Mouse (Mus musculus) hindbrain, embryonic 11.5 days (tissue): ENCODE measurements at regions not wholly inside any gene's neighbourhood (a gene's known extent, or its start where the extent isn't known, plus 50 kb on each side); places are given as distances from the start of the nearest gene placed in this dataset.

ENCODE experiments used
- ATAC-seq: fragments of 200-750 bp; cut with Nextera tagmentation; 2 replicates; pipeline ENCODE4 v1.8.0; 2017; ENCODE audit warnings: mild to moderate bottlenecking, moderate TSS enrichment, moderate library complexity; ENCODE audit not compliant: low FRiP score
- DNase-seq: peaks from one replicate; pipeline ENCODE4 v3.0.0-alpha.2; 2015; ENCODE audit warnings: low spot score
- H3K27ac ChIP-seq: fragments of 300-500 bp; sonication (generic); 2 replicates; pipeline ENCODE4 v1.5.1; 2014; ENCODE audit warnings: mild to moderate bottlenecking, low read depth, low read length
- H3K27me3 ChIP-seq: fragments of 300-500 bp; sonication (generic); 2 replicates; pipeline ENCODE4 v1.6.1; 2014; ENCODE audit warnings: mild to moderate bottlenecking, low read length, moderate library complexity, mixed read lengths; ENCODE audit not compliant: control insufficient read depth, insufficient read depth
- H3K36me3 ChIP-seq: fragments of 300-500 bp; sonication (generic); 2 replicates; pipeline ENCODE4 v1.6.1; 2014; ENCODE audit warnings: mild to moderate bottlenecking, low read length, moderate library complexity, mixed read lengths; ENCODE audit not compliant: control insufficient read depth, insufficient read depth
- H3K4me1 ChIP-seq: fragments of 300-500 bp; sonication (generic); replicated peaks from 2 replicates; pipeline ENCODE4 v1.6.1; 2014; ENCODE audit warnings: low read length, mixed read lengths; ENCODE audit not compliant: control insufficient read depth, insufficient read depth
- H3K4me2 ChIP-seq: fragments of 300-500 bp; sonication (generic); replicated peaks from 2 replicates; pipeline ENCODE4 v1.6.1; 2014; ENCODE audit warnings: mild to moderate bottlenecking, low read depth, low read length
- H3K4me3 ChIP-seq: fragments of 300-500 bp; sonication (generic); 2 replicates; pipeline ENCODE4 v1.5.1; 2014; ENCODE audit warnings: low read depth, low read length
- H3K9ac ChIP-seq: fragments of 300-500 bp; sonication (generic); 2 replicates; pipeline ENCODE4 v1.6.1; 2014; ENCODE audit warnings: low read depth, low read length
- H3K9me3 ChIP-seq: fragments of 300-500 bp; sonication (generic); 2 replicates; pipeline ENCODE4 v1.6.1; 2016; ENCODE audit warnings: low read length; ENCODE audit not compliant: control insufficient read depth
- WGBS: fragments of 180-500 bp; shearing (Covaris S2); extraction: QIAGEN DNeasy Blood & Tissue Kit; methylation state at CpG from one replicate; pipeline ENCODE4 v1.1.7; 2014; 5-methylcytosine and 5-hydroxymethylcytosine counted together

- no peaks in the 10 kb centered on the region for H3K27me3 ChIP-seq
- no peaks in the 10 kb centered on the region for H3K36me3 ChIP-seq
- ATAC-seq = no peak
- WGBS = 73% methylated on average over 4 of the region's 4 CpGs
- no peak overlapping the region for H3K9ac ChIP-seq
- H3K4me3 ChIP-seq = no peak overlapping the region
- DNase-seq = no peak
- no peaks in the 10 kb centered on the region for H3K9me3 ChIP-seq
- no peak overlapping the region for H3K4me2 ChIP-seq
- H3K27ac ChIP-seq = no peak overlapping the region
- no peaks in the 10 kb centered on the region for H3K4me1 ChIP-seq
These were observed 101.9 kb upstream of the Marcks start for GRCm38 (mm10) chr10:37240634-37241033.

- no peaks in the 10 kb centered on the region for H3K4me1 ChIP-seq
- H3K9me3 ChIP-seq = no peaks in the 10 kb centered on the region
- 85% methylated on average over 3 of the region's 3 CpGs for WGBS
- H3K9ac ChIP-seq = no peak overlapping the region
- DNase-seq (no peak), ATAC-seq (no peak)
- H3K36me3 ChIP-seq = no peaks in the 10 kb centered on the region
- H3K27ac ChIP-seq = no peak overlapping the region
- no peak overlapping the region for H3K4me2 ChIP-seq
- H3K4me3 ChIP-seq = no peak overlapping the region
- no peaks in the 10 kb centered on the region for H3K27me3 ChIP-seq
These were observed 101.5 kb upstream of the Marcks start for GRCm38 (mm10) chr10:37240201-37240600.

GRCm38 (mm10) chr10:37236001-37236822, 97.5 kb upstream of the Marcks start:
- H3K27me3 ChIP-seq = no peaks in the 10 kb centered on the region
- no peak overlapping the region for H3K4me3 ChIP-seq
- H3K9me3 ChIP-seq = no peaks in the 10 kb centered on the region
- H3K9ac ChIP-seq = no peak overlapping the region
- no peak overlapping the region for H3K4me2 ChIP-seq
- 77% methylated on average over 4 of the region's 4 CpGs for WGBS
- no peaks in the 10 kb centered on the region for H3K36me3 ChIP-seq
- no peaks in the 10 kb centered on the region for H3K4me1 ChIP-seq
- no peak for ATAC-seq
- DNase-seq = no peak
- no peak overlapping the region for H3K27ac ChIP-seq

- H3K4me3 ChIP-seq = no peak overlapping the region
- H3K27ac ChIP-seq = peak overlapping the region; percentile 1; the same call in 1 of the 2 replicates
- no peaks in the 10 kb centered on the region for H3K36me3 ChIP-seq
- no peaks in the 10 kb centered on the region for H3K9me3 ChIP-seq
- peak overlapping the region; percentile 20 for H3K4me2 ChIP-seq
- H3K27me3 ChIP-seq = no peaks in the 10 kb centered on the region
- 18% methylated on average over 8 of the region's 12 CpGs for WGBS
- ATAC-seq = peak; percentile 92
- H3K4me1 ChIP-seq = no peaks in the 10 kb centered on the region
- peak; percentile 58 for DNase-seq
- no peak overlapping the region for H3K9ac ChIP-seq
These were observed 93.3 kb upstream of the Marcks start for GRCm38 (mm10) chr10:37231936-37232556.

GRCm38 (mm10) chr10:37231159-37231558, 92.4 kb upstream of the Marcks start:
- Histone ChIP-seq H3K27me3 (no peaks in the 10 kb centered on the region), H3K4me3 (no peak overlapping the region), H3K27ac (no peak overlapping the region), H3K4me2 (no peak overlapping the region), H3K4me1 (no peaks in the 10 kb centered on the region), H3K36me3 (no peaks in the 10 kb centered on the region), H3K9me3 (no peaks in the 10 kb centered on the region), H3K9ac (no peak overlapping the region)
- DNase-seq = no peak
- WGBS = 82% methylated on average over 6 of the region's 6 CpGs
- no peak for ATAC-seq

- WGBS = 77% methylated on average over 3 of the region's 3 CpGs
- DNase-seq = no peak
These were observed 89.2 kb upstream of the Marcks start for GRCm38 (mm10) chr10:37227889-37228288.

GRCm38 (mm10) chr10:37221730-37222129, 83.0 kb upstream of the Marcks start:
- no peak overlapping the region for H3K4me3 ChIP-seq
- no peak overlapping the region for H3K4me2 ChIP-seq
- ATAC-seq = no peak
- no peaks in the 10 kb centered on the region for H3K4me1 ChIP-seq
- no peaks in the 10 kb centered on the region for H3K36me3 ChIP-seq
- 73% methylated on average over 6 of the region's 6 CpGs for WGBS
- H3K9me3 ChIP-seq = no peaks in the 10 kb centered on the region
- no peak overlapping the region for H3K27ac ChIP-seq
- no peak overlapping the region for H3K9ac ChIP-seq
- no peaks in the 10 kb centered on the region for H3K27me3 ChIP-seq
- no peak for DNase-seq

More at GRCm38 (mm10) chr10:37227889-37228288, 89.2 kb upstream of the Marcks start:
- no peak overlapping the region for H3K27ac ChIP-seq
- H3K9ac ChIP-seq = no peak overlapping the region
- H3K9me3 ChIP-seq = no peaks in the 10 kb centered on the region
- no peaks in the 10 kb centered on the region for H3K36me3 ChIP-seq
- H3K27me3 ChIP-seq = no peaks in the 10 kb centered on the region
- ATAC-seq = no peak
- no peak overlapping the region for H3K4me3 ChIP-seq
- no peak overlapping the region for H3K4me2 ChIP-seq
- no peaks in the 10 kb centered on the region for H3K4me1 ChIP-seq

GRCm38 (mm10) chr10:37220434-37220833, 81.7 kb upstream of the Marcks start:
- H3K4me2 ChIP-seq = no peak overlapping the region
- no peak overlapping the region for H3K4me3 ChIP-seq
- H3K36me3 ChIP-seq = no peaks in the 10 kb centered on the region
- no peak overlapping the region for H3K9ac ChIP-seq
- no peaks in the 10 kb centered on the region for H3K27me3 ChIP-seq
- no peaks in the 10 kb centered on the region for H3K4me1 ChIP-seq
- DNase-seq (no peak), ATAC-seq (no peak)
- no peaks in the 10 kb centered on the region for H3K9me3 ChIP-seq
- no peak overlapping the region for H3K27ac ChIP-seq
- 65% methylated on average over 3 of the region's 3 CpGs for WGBS

- DNase-seq (no peak), ATAC-seq (no peak)
- Histone ChIP-seq H3K9me3 (no peaks in the 10 kb centered on the region), H3K4me3 (no peak overlapping the region), H3K27ac (no peak overlapping the region), H3K9ac (no peak overlapping the region), H3K36me3 (no peaks in the 10 kb centered on the region), H3K27me3 (no peaks in the 10 kb centered on the region), H3K4me2 (no peak overlapping the region), H3K4me1 (no peaks in the 10 kb centered on the region)
- 72% methylated on average over 4 of the region's 4 CpGs for WGBS
These were observed 81.2 kb upstream of the Marcks start for GRCm38 (mm10) chr10:37219936-37220335.
